Mouse (Mus musculus): ENCODE data around the gene Gm10436.
"Not testable (repeated sequence)": the region's sequence is repeated elsewhere in the genome, so short reads cannot be mapped to it uniquely, and the experiment has no call there.

Gm10436 gene

DNA sequence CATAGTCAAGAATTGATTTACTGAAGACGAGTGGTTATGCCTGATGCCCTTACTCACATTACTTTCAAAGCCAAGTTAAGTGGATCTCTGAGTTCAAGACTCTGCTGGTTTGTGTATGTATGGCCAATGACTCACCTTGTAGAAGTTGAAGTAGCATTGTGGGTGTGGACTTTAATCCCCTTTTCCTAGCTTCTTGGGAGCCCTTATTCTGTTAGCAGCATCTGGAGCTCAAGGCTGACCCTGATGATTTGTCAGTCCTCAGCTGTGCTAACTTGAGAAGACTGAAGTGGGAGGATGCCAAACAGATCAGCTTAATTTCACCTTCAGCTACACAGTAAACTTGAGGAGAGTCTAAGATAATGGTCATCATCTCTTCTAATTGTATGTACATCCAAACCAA, at the start of gene Gm10436:
TSS of gene Gm10436 (minus strand) at position 101 of the 400 bp plus-strand sequence.
- DNase-seq (ENCODE audit: low spot score in 2 of 2), result not testable (repeated sequence)

DNA sequence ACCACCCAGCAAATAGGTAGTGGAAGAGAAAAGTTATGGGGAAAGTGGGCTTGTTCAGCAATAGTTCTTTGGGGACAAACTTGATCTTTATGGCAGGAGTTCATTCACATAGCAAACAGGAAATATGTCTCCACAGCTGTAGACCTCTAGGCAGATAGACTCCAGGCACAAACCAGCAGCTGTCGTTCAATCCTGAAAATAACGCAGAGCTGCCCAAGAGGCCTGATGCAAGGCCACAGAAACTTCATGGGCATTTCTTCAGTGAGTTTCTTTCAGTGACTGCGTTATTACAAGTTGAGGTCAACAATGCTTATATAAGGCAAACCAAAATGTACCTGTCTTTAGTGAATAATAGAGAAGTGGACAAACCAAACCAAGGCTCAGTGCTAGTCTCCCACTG, 37.5 kb upstream of the Gm10436 start:
- DNase-seq (ENCODE audit: low spot score in 2 of 2), result no peak

DNA sequence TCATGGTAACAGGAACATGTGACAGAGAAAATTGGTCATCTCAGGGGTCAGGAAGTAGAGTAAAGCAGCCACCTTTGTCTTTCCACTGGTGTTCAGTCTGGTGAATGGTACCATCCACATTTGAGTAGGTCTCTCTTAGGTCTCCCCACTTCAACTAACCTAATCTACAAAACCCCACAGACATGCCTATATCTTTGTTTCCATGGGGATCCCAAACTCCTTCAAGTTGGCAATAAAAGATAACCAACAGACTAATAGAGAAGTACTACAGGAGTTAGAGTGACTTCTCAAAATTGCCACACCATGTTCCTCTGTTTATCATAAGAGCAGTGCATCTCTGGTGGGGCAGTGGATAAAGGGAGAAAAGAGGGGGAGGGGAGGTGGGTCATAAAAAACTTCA, 36.2 kb upstream of the Gm10436 start:
- not testable (repeated sequence) for DNase-seq (ENCODE audit: low spot score in 2 of 2)

DNA sequence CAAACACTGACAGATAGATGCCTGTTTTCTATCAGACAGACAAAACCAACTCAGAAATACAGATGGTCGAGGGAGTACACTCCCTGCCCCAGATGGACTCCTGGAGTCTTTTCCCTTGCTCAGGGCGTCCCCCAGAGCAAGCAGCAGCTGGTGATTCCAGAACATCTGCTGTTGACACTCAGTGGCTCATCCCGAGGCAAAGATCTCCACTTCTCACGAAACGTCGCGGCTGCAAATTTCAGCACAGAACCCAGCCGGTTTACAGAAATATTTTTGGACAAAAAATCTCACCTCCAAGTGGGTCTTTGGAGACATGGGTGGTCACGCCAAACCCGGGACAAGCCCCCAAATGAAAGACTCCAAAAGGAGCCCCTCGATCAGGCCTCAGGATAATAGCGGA, 32.7 kb upstream of the Gm10436 start:
- no peak for DNase-seq (ENCODE audit: low spot score in 2 of 2)

DNA sequence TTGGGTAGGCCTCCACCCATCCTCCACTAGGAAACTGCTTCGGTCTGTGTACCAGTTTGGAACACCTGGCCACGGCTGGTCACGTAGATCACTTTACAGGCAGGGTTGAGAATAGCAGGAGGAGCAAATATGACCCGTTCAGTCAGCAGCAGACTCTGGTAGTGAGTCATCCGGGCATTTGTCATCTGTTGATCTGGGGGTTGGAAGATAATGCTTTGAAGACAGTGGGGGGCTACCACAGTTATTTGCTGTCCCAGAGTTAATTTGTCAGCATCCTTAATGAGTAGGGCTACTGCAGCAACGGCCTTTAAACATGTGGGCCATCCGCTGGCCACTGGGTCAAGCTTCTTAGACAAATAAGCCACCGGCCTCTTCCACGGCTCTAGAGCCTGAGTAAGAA, 29.6 kb upstream of the Gm10436 start:
- not testable (repeated sequence) for DNase-seq (ENCODE audit: low spot score in 2 of 2)

DNA sequence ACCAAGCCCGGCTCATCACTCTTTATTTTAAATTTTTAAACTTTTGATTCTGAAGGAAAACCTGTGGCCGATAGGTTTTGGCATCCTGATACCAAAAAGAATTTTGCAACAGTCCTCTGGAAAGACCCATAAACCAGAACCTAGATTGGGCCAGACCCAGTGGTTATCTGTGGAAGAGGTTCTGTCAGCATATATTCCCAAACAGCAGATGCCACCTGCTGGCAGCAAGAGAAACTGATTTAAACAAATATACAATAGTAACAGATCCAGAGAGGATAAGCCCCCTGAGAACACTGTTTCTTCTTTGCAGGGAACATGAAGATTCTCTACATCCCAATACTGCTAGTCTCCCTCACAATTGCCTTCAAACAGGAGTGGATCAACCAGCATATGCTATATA, 20.9 kb upstream of the Gm10436 start:
- no peak for DNase-seq (ENCODE audit: low spot score in 2 of 2)
